In the genomic region with DNA sequence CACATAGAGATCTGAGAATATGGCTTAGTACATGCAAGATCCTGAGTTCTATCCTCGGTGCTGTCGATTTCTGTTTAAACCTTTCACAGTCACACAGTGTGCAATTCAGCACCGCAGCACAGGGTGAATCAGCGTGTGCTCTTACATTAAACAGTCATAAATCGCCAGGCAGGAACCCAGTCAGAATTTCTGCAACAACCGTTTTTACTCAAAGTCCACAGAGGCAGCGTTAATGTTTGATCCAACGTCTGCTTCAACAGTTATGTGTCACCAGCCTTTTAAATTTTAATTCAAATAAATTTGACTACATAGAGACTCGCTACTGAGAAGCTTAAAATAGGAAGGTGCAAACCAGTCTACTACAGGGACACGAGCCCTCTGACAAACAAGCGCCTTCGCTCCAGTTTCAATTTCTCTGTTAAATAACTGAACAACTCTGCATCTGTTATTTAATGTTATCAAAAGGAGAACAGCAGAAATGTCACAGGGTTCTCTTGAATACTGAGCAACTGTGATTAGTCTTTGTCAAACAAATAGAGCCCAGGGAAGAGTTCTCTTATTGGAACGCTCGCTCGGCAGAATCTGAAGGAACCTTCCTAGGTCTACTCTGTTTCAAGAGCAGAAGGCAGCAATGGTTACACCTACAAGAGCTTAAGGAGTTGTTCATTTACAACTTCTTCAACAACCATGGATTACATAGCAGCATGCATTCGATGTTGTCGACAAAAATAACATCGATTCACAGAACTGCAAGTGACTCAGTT, we compare ENCODE assay signal across 12 mouse cellular contexts.
DNase-seq lines count a peak whose midpoint lies in the region; ATAC-seq and TF ChIP-seq lines count a peak whose summit lies in the region.
"Had no signal": no experiment of that assay in that cellular context is flagged by ENCODE, and none has a peak within 500 bp of the region (broad histone marks: within the 10 kb centered on the region; RNA-seq: fewer than 3 reads in every experiment).

No protein-coding gene starts in this region.

- H3K4me1 ChIP-seq in bone marrow macrophage, adult 2 months (ENCODE audit: control insufficient read depth, insufficient read depth, low read length), result no peaks in the 10 kb centered on the region
- 0 out of 2 replicates have a peak, but pooled peaks cover 4% of the 10 kb centered on the region for H3K4me1 ChIP-seq in kidney, embryonic 14.5 days (ENCODE audit: control insufficient read depth, insufficient read depth, low read length)
- H3K4me1 ChIP-seq in midbrain, embryonic 10.5 days, result 0 out of 2 replicates have a peak, but pooled peaks cover 3% of the 10 kb centered on the region
- no peaks in the 10 kb centered on the region for H3K4me1 ChIP-seq in hindbrain, embryonic 14.5 days (replicated peaks; ENCODE audit: control insufficient read depth, insufficient read depth, low read length)
- H3K4me1 ChIP-seq: neural tube, embryonic 13.5 days had no signal

- no peaks in the 10 kb centered on the region for H3K27me3 ChIP-seq in kidney, embryonic 14.5 days (ENCODE audit: control insufficient read depth, insufficient read depth, low read length)
- H3K27me3 ChIP-seq in midbrain, embryonic 10.5 days (ENCODE audit: low read depth, poor library complexity, severe bottlenecking), result no peaks in the 10 kb centered on the region
- H3K27me3 ChIP-seq in hindbrain, embryonic 14.5 days (ENCODE audit: control insufficient read depth, insufficient read depth, low read length), result no peaks in the 10 kb centered on the region
- H3K27me3 ChIP-seq: neural tube, embryonic 13.5 days had no signal

- H3K27ac ChIP-seq in gastrocnemius, adult 2 months, result peak overlapping the region; percentile 24
- no peak overlapping the region for H3K27ac ChIP-seq in bone marrow macrophage, adult 2 months (ENCODE audit: insufficient read depth, low read depth, low read length)
- 0 out of 2 replicates have a peak overlapping the region, but pooled peaks have one; percentile 47 for H3K27ac ChIP-seq in kidney, embryonic 14.5 days (ENCODE audit: low read depth, low read length)
- H3K27ac ChIP-seq in midbrain, embryonic 10.5 days (replicated peaks), result no peak overlapping the region
- no peak overlapping the region for H3K27ac ChIP-seq in hindbrain, embryonic 14.5 days
- H3K27ac ChIP-seq: neural tube, embryonic 13.5 days had no signal

- no peaks in the 10 kb centered on the region for H3K9me3 ChIP-seq in kidney, embryonic 14.5 days (ENCODE audit: control insufficient read depth, low read length)
- H3K9me3 ChIP-seq in midbrain, embryonic 10.5 days (replicated peaks), result no peaks in the 10 kb centered on the region
- no peaks in the 10 kb centered on the region for H3K9me3 ChIP-seq in hindbrain, embryonic 14.5 days (ENCODE audit: control insufficient read depth, low read length)
- H3K9me3 ChIP-seq: neural tube, embryonic 13.5 days had no signal

- 61% methylated on average over 18 of the region's 18 CpGs for WGBS in kidney, embryonic 14.5 days
- WGBS in midbrain, embryonic 10.5 days, result 93% methylated on average over 18 of the region's 18 CpGs
- WGBS in hindbrain, embryonic 14.5 days, result 87% methylated on average over 18 of the region's 18 CpGs

- intact Hi-C loops in gastrocnemius, adult 2 months (cut with DNase I), result no loop called here

- no peak for ATAC-seq in kidney, embryonic 14.5 days (ENCODE audit: low FRiP score, low TSS enrichment)
- ATAC-seq in megakaryocyte-erythroid progenitor cell, adult 5-6 weeks (replicated peaks; ENCODE audit: low FRiP score, low TSS enrichment, poor library complexity, severe bottlenecking), result peak; percentile 85
- no peak for ATAC-seq in hindbrain, embryonic 14.5 days (ENCODE audit: low FRiP score)
- ATAC-seq: forebrain, embryonic 14.5 days had no signal

- no peak for DNase-seq in gastrocnemius, adult 2 months
- DNase-seq in gastrocnemius, adult 8-10 months (ENCODE audit: low spot score in 2 of 2), result no peak
- no peak for DNase-seq in retina, postnatal 1 day
- no peak for DNase-seq in midbrain, embryonic 10.5 days (ENCODE audit: low spot score)
- DNase-seq in hindbrain, embryonic 14.5 days (ENCODE audit: low spot score), result no peak
- DNase-seq: layer of hippocampus, adult 9-11 months; lung, postnatal 10 days had no signal

- no peak overlapping the region for H3K9ac ChIP-seq in kidney, embryonic 14.5 days (ENCODE audit: low read depth, low read length)
- no peak overlapping the region for H3K9ac ChIP-seq in hindbrain, embryonic 14.5 days
- H3K9ac ChIP-seq: neural tube, embryonic 13.5 days had no signal

- peak overlapping the region; percentile 57 for H3K4me3 ChIP-seq in gastrocnemius, adult 2 months
- peak overlapping the region; percentile 3; the same call in 1 of the 2 replicates for H3K4me3 ChIP-seq in bone marrow macrophage, adult 2 months (ENCODE audit: insufficient read depth, low read length)
- H3K4me3 ChIP-seq in kidney, embryonic 14.5 days (ENCODE audit: low read length), result no peak overlapping the region
- H3K4me3 ChIP-seq in midbrain, embryonic 10.5 days, result no peak overlapping the region
- no peak overlapping the region for H3K4me3 ChIP-seq in hindbrain, embryonic 14.5 days (replicated peaks; ENCODE audit: low read length)
- H3K4me3 ChIP-seq: neural tube, embryonic 13.5 days had no signal

- H3K36me3 ChIP-seq in kidney, embryonic 14.5 days (ENCODE audit: control insufficient read depth, insufficient read depth, low read length), result no peaks in the 10 kb centered on the region
- H3K36me3 ChIP-seq in midbrain, embryonic 10.5 days, result no peaks in the 10 kb centered on the region
- H3K36me3 ChIP-seq in hindbrain, embryonic 14.5 days (replicated peaks; ENCODE audit: control insufficient read depth, insufficient read depth), result no peaks in the 10 kb centered on the region
- H3K36me3 ChIP-seq: neural tube, embryonic 13.5 days had no signal

- TF ChIP-seq POLR2A in bone marrow macrophage, adult 2 months (IDR thresholded peaks at IDR 0.05; ENCODE audit: borderline replicate concordance, low read depth, low read length), result no peak

- peak overlapping the region; percentile 24 for H3K4me2 ChIP-seq in kidney, embryonic 14.5 days (replicated peaks; ENCODE audit: low read depth, low read length)
- H3K4me2 ChIP-seq in hindbrain, embryonic 14.5 days (replicated peaks), result no peak overlapping the region
- H3K4me2 ChIP-seq: neural tube, embryonic 13.5 days had no signal

- TF ChIP-seq CTCF in gastrocnemius, adult 2 months (IDR thresholded peaks at IDR 0.05), result no peak
- TF ChIP-seq CTCF in bone marrow macrophage, adult 2 months (IDR thresholded peaks at IDR 0.05; ENCODE audit: low read depth, low read length), result no peak

Comparison
In these comparisons a context has a peak if more than half of its experiments do, and no peak if none do; other contexts are left out.
1. H3K27ac ChIP-seq: peak in gastrocnemius, adult 2 months (single experiment) and kidney, embryonic 14.5 days (single experiment); none in bone marrow macrophage, adult 2 months (single experiment), midbrain, embryonic 10.5 days (single experiment) and hindbrain, embryonic 14.5 days (single experiment).
2. H3K4me3 ChIP-seq: peak in gastrocnemius, adult 2 months (single experiment) and bone marrow macrophage, adult 2 months (single experiment); none in kidney, embryonic 14.5 days (single experiment), midbrain, embryonic 10.5 days (single experiment) and hindbrain, embryonic 14.5 days (single experiment).